Mouse (Mus musculus) naive thymus-derived CD4-positive, alpha-beta T cell, adult 5 months (primary cell): ENCODE data around the gene Mapkapk2. TPM values are rescaled to one million over a fixed set of nuclear protein-coding genes. Genes with fewer than 3 reads are reported as not detected.

Experiments used
- polyA plus RNA-seq: library from polyadenylated mRNA; unstranded; fragments of 100-300 nt; shearing (Covaris generic); gene quantifications from one replicate; pipeline ENCODE4 v1.2.1, GENCODE M21; 2017

The Mapkapk2 gene
- 122 TPM for polyA plus RNA-seq

GRCm38 (mm10) chr1:131097700-131098094 lies at the start of gene Mapkapk2:
Gene Mapkapk2 (minus strand): TSS chr1:131097826.

GRCm38 (mm10) chr1:131138191-131139016 lies 40.8 kb upstream of the Mapkapk2 start, which contains the start of gene Dyrk3:
Gene Dyrk3 (minus strand): TSS chr1:131138340.

GRCm38 (mm10) chr1:131019492-131020098 lies 78.0 kb downstream of the Mapkapk2 start, which contains the start of gene Il10:
Gene Il10 (plus strand): TSS chr1:131019845.

Other genes with a start within 250 kb of the Mapkapk2 start
- not detected for gene Fcmr, start 232.2 kb downstream of the Mapkapk2 start, polyA plus RNA-seq
- not detected for gene Il24, start 210.4 kb downstream of the Mapkapk2 start, polyA plus RNA-seq
- gene Il20, start 186.4 kb downstream of the Mapkapk2 start, polyA plus RNA-seq, result not detected
- gene Il19, start 157.7 kb downstream of the Mapkapk2 start, polyA plus RNA-seq, result not detected
- not detected for gene Il10, start 78.0 kb downstream of the Mapkapk2 start, polyA plus RNA-seq
- not detected for gene Dyrk3, start 40.5 kb upstream of the Mapkapk2 start, polyA plus RNA-seq
- gene Eif2d, start 55.4 kb upstream of the Mapkapk2 start, polyA plus RNA-seq, result 43.1 TPM
- 245 TPM for gene Rassf5, start 147.4 kb upstream of the Mapkapk2 start, polyA plus RNA-seq
- gene Ikbke, start 181.8 kb upstream of the Mapkapk2 start, polyA plus RNA-seq, result 227 TPM